ENCODE assay signal across 7 mouse cellular contexts in genomic region chr6:128034317-128035249, GRCm38 (mm10).
DNase-seq lines count a peak whose midpoint lies in the region; ATAC-seq and TF ChIP-seq lines count a peak whose summit lies in the region.

No protein-coding gene starts in this region.

- peak overlapping the region; percentile 98 for H3K27ac ChIP-seq in cerebellum, adult 2 months (ENCODE audit: insufficient read depth, low read length)
- peak overlapping the region; percentile 41 for H3K27ac ChIP-seq in forebrain, postnatal 0 days (ENCODE audit: low read depth, low read length)
- peak overlapping the region; percentile 76 for H3K27ac ChIP-seq in midbrain, embryonic 13.5 days
- H3K27ac ChIP-seq in stomach, postnatal 0 days (replicated peaks) = peak overlapping the region; percentile 80

- peaks cover 19% of the 10 kb centered on the region for H3K4me1 ChIP-seq in cerebellum, adult 2 months (ENCODE audit: control insufficient read depth, insufficient read depth, low read length)
- peaks cover 10% of the 10 kb centered on the region for H3K4me1 ChIP-seq in forebrain, postnatal 0 days (ENCODE audit: insufficient read depth)
- peaks cover 57% of the 10 kb centered on the region for H3K4me1 ChIP-seq in midbrain, embryonic 13.5 days (replicated peaks)
- H3K4me1 ChIP-seq in stomach, postnatal 0 days (replicated peaks; ENCODE audit: control insufficient read depth, insufficient read depth) = peaks cover 5% of the 10 kb centered on the region; the same call in 1 of the 2 replicates

- peak; percentile 67 for DNase-seq in adipocyte (ENCODE audit: low spot score)
- DNase-seq in cerebellum, adult 2 months = peak; percentile 88 to 89
- DNase-seq in forebrain, postnatal 0 days = peak; percentile 85
- peak; percentile 84 for DNase-seq in heart, postnatal 4 days
- peak; percentile 47 to 53 for DNase-seq in left cerebral cortex, postnatal 25 days (ENCODE audit: low spot score in 2 of 2)
- peak; percentile 54 for DNase-seq in stomach, postnatal 0 days (ENCODE audit: low spot score)

- no peak for TF ChIP-seq CTCF in cerebellum, adult 2 months (IDR thresholded peaks at IDR 0.05; ENCODE audit: borderline replicate concordance, insufficient read depth, low read depth, low read length)
- peak; percentile 51 for TF ChIP-seq CTCF in forebrain, postnatal 0 days (IDR thresholded peaks at IDR 0.05; ENCODE audit: low read depth)
- TF ChIP-seq CTCF in stomach, postnatal 0 days (IDR thresholded peaks at IDR 0.05; ENCODE audit: low read depth) = peak; percentile 55

- peak; percentile 69 for TF ChIP-seq POLR2A in cerebellum, adult 2 months (IDR thresholded peaks at IDR 0.05; ENCODE audit: borderline replicate concordance, insufficient read depth, low read length)

- ATAC-seq in forebrain, postnatal 0 days = peak; percentile 82
- peak; percentile 85 for ATAC-seq in midbrain, embryonic 13.5 days
- ATAC-seq in stomach, postnatal 0 days (ENCODE audit: low FRiP score, low TSS enrichment) = peak; percentile 56; the same call in 1 of the 2 replicates

- 1% methylated on average over 80 of the region's 80 CpGs for WGBS in cerebellum, adult 2 months
- 3% methylated on average over 75 of the region's 80 CpGs for WGBS in forebrain, postnatal 0 days
- WGBS in midbrain, embryonic 13.5 days = under 1% methylated on average over 80 of the region's 80 CpGs
- WGBS in stomach, postnatal 0 days = 7% methylated on average over 78 of the region's 80 CpGs

- H3K4me2 ChIP-seq in forebrain, postnatal 0 days (ENCODE audit: low read depth) = peak overlapping the region; percentile 70
- peak overlapping the region; percentile 96 for H3K4me2 ChIP-seq in midbrain, embryonic 13.5 days (replicated peaks)
- H3K4me2 ChIP-seq in stomach, postnatal 0 days (replicated peaks; ENCODE audit: low read depth) = peak overlapping the region; percentile 82

- no peak for TF ChIP-seq EP300 in stomach, postnatal 0 days (optimal IDR thresholded peaks at IDR 0.05)

- H3K27me3 ChIP-seq in cerebellum, adult 2 months (ENCODE audit: control insufficient read depth, insufficient read depth, low read length) = no peaks in the 10 kb centered on the region
- H3K27me3 ChIP-seq in forebrain, postnatal 0 days (ENCODE audit: insufficient read depth, low read length) = peaks cover 11% of the 10 kb centered on the region; the same call in 1 of the 2 replicates
- H3K27me3 ChIP-seq in midbrain, embryonic 13.5 days = peaks cover 41% of the 10 kb centered on the region
- H3K27me3 ChIP-seq in stomach, postnatal 0 days (ENCODE audit: control insufficient read depth, insufficient read depth, low read length) = no peaks in the 10 kb centered on the region

- H3K9ac ChIP-seq in forebrain, postnatal 0 days = peak overlapping the region; percentile 51
- peak overlapping the region; percentile 73 for H3K9ac ChIP-seq in midbrain, embryonic 13.5 days (replicated peaks)
- H3K9ac ChIP-seq in stomach, postnatal 0 days (ENCODE audit: low read length) = peak overlapping the region; percentile 64

- H3K9me3 ChIP-seq in forebrain, postnatal 0 days (ENCODE audit: low read length) = no peaks in the 10 kb centered on the region
- no peaks in the 10 kb centered on the region for H3K9me3 ChIP-seq in midbrain, embryonic 13.5 days
- H3K9me3 ChIP-seq in stomach, postnatal 0 days (ENCODE audit: control insufficient read depth, low read length) = no peaks in the 10 kb centered on the region

- intact Hi-C loops in left cerebral cortex, postnatal 25 days (cut with DNase I) = no loop called here

- peak overlapping the region; percentile 95 for H3K4me3 ChIP-seq in cerebellum, adult 2 months (replicated peaks; ENCODE audit: insufficient read depth, low read depth, low read length)
- H3K4me3 ChIP-seq in forebrain, postnatal 0 days (ENCODE audit: low read depth, low read length) = peak overlapping the region; percentile 48
- H3K4me3 ChIP-seq in midbrain, embryonic 13.5 days (replicated peaks) = peak overlapping the region; percentile 51
- peak overlapping the region; percentile 53 for H3K4me3 ChIP-seq in stomach, postnatal 0 days (ENCODE audit: low read depth, low read length)

- no peaks in the 10 kb centered on the region for H3K36me3 ChIP-seq in forebrain, postnatal 0 days (ENCODE audit: insufficient read depth)
- H3K36me3 ChIP-seq in midbrain, embryonic 13.5 days = no peaks in the 10 kb centered on the region
- H3K36me3 ChIP-seq in stomach, postnatal 0 days (ENCODE audit: control insufficient read depth, insufficient read depth, low read length) = no peaks in the 10 kb centered on the region

Comparison
In these comparisons a context has a peak if more than half of its experiments do, and no peak if none do; other contexts are left out.
1. Peak in every context shown above with its lines: DNase-seq, ATAC-seq, H3K4me3 ChIP-seq and H3K27ac ChIP-seq.
2. H3K27ac ChIP-seq: peak in every context shown above with its lines; median percentile 98 in cerebellum, adult 2 months; 80 in stomach, postnatal 0 days; 76 in midbrain, embryonic 13.5 days; 41 in forebrain, postnatal 0 days.